Mouse (Mus musculus): ENCODE data around the gene Plin2. TPM values are rescaled to one million over a fixed set of nuclear protein-coding genes. Genes with fewer than 3 reads are reported as not detected.
"Not testable (repeated sequence)": the region's sequence is repeated elsewhere in the genome, so short reads cannot be mapped to it uniquely, and the experiment has no call there.

The Plin2 gene
- polyA plus RNA-seq, 1 experiment from 2014 or later: 83.8 TPM

GRCm38 (mm10) chr4:86681421-86681820 is 11.6 kb upstream of the Plin2 start:
- no peak for ATAC-seq (ENCODE audit: insufficient number of reproducible peaks, low FRiP score, low TSS enrichment, low read depth)
- Histone ChIP-seq H3K27me3 (ENCODE audit: control insufficient read depth, insufficient read depth, low read length) (no peaks in the 10 kb centered on the region), H3K9ac (ENCODE audit: low read length) (no peak overlapping the region), H3K36me3 (ENCODE audit: control insufficient read depth, insufficient read depth, low read length) (no peaks in the 10 kb centered on the region), H3K4me2 (ENCODE audit: low read depth, severe bottlenecking) (no peak overlapping the region), H3K9me3 (ENCODE audit: control insufficient read depth, low read length) (no peaks in the 10 kb centered on the region), H3K4me3 (ENCODE audit: low read depth, low read length) (no peak overlapping the region), H3K4me1 (ENCODE audit: control insufficient read depth, insufficient read depth, low read length) (no peaks in the 10 kb centered on the region), H3K27ac (replicated peaks; ENCODE audit: low read depth, low read length) (no peak overlapping the region)
- DNase-seq (ENCODE audit: low spot score): no peak
- WGBS: 46% methylated on average over 3 of the region's 3 CpGs

- Histone ChIP-seq H3K27ac (replicated peaks; ENCODE audit: low read depth, low read length) (no peak overlapping the region), H3K9me3 (ENCODE audit: control insufficient read depth, low read length) (no peaks in the 10 kb centered on the region), H3K4me3 (ENCODE audit: low read depth, low read length) (no peak overlapping the region), H3K9ac (ENCODE audit: low read length) (no peak overlapping the region), H3K4me2 (ENCODE audit: low read depth, severe bottlenecking) (no peak overlapping the region), H3K36me3 (ENCODE audit: control insufficient read depth, insufficient read depth, low read length) (no peaks in the 10 kb centered on the region), H3K27me3 (ENCODE audit: control insufficient read depth, insufficient read depth, low read length) (no peaks in the 10 kb centered on the region), H3K4me1 (ENCODE audit: control insufficient read depth, insufficient read depth, low read length) (no peaks in the 10 kb centered on the region)
- no peak for ATAC-seq (ENCODE audit: insufficient number of reproducible peaks, low FRiP score, low TSS enrichment, low read depth)
- DNase-seq (ENCODE audit: low spot score): no peak
- WGBS: 85% methylated on average over 2 of the region's 2 CpGs
Measured at GRCm38 (mm10) chr4:86679686-86680085, 9.8 kb upstream of the Plin2 start.

GRCm38 (mm10) chr4:86676756-86677155 is 6.9 kb upstream of the Plin2 start:
- ATAC-seq (ENCODE audit: insufficient number of reproducible peaks, low FRiP score, low TSS enrichment, low read depth): no peak
- H3K27ac ChIP-seq (replicated peaks; ENCODE audit: low read depth, low read length): no peak overlapping the region

GRCm38 (mm10) chr4:86674739-86675138 is 4.9 kb upstream of the Plin2 start:
- not testable (repeated sequence) for H3K9ac ChIP-seq (ENCODE audit: low read length); H3K4me2 ChIP-seq (ENCODE audit: low read depth, severe bottlenecking); ATAC-seq (ENCODE audit: insufficient number of reproducible peaks, low FRiP score, low TSS enrichment, low read depth); H3K36me3 ChIP-seq (ENCODE audit: control insufficient read depth, insufficient read depth, low read length); H3K9me3 ChIP-seq (ENCODE audit: control insufficient read depth, low read length); H3K27ac ChIP-seq (replicated peaks; ENCODE audit: low read depth, low read length); H3K27me3 ChIP-seq (ENCODE audit: control insufficient read depth, insufficient read depth, low read length); H3K4me3 ChIP-seq (ENCODE audit: low read depth, low read length); DNase-seq (ENCODE audit: low spot score); H3K4me1 ChIP-seq (ENCODE audit: control insufficient read depth, insufficient read depth, low read length)

More at GRCm38 (mm10) chr4:86676756-86677155, 6.9 kb upstream of the Plin2 start:
- no peak for DNase-seq (ENCODE audit: low spot score)
- H3K9me3 ChIP-seq (ENCODE audit: control insufficient read depth, low read length): no peaks in the 10 kb centered on the region
- no peak overlapping the region for H3K9ac ChIP-seq (ENCODE audit: low read length)
- H3K27me3 ChIP-seq (ENCODE audit: control insufficient read depth, insufficient read depth, low read length): no peaks in the 10 kb centered on the region
- no peak overlapping the region for H3K4me3 ChIP-seq (ENCODE audit: low read depth, low read length)
- no peaks in the 10 kb centered on the region for H3K36me3 ChIP-seq (ENCODE audit: control insufficient read depth, insufficient read depth, low read length)
- H3K4me2 ChIP-seq (ENCODE audit: low read depth, severe bottlenecking): no peak overlapping the region
- no peaks in the 10 kb centered on the region for H3K4me1 ChIP-seq (ENCODE audit: control insufficient read depth, insufficient read depth, low read length)

GRCm38 (mm10) chr4:86674150-86674549 is 4.3 kb upstream of the Plin2 start:
- H3K9ac ChIP-seq (ENCODE audit: low read length); ATAC-seq (ENCODE audit: insufficient number of reproducible peaks, low FRiP score, low TSS enrichment, low read depth); H3K4me3 ChIP-seq (ENCODE audit: low read depth, low read length); DNase-seq (ENCODE audit: low spot score); H3K27ac ChIP-seq (replicated peaks; ENCODE audit: low read depth, low read length); H3K27me3 ChIP-seq (ENCODE audit: control insufficient read depth, insufficient read depth, low read length); H3K36me3 ChIP-seq (ENCODE audit: control insufficient read depth, insufficient read depth, low read length); H3K4me2 ChIP-seq (ENCODE audit: low read depth, severe bottlenecking); H3K9me3 ChIP-seq (ENCODE audit: control insufficient read depth, low read length); H3K4me1 ChIP-seq (ENCODE audit: control insufficient read depth, insufficient read depth, low read length): not testable (repeated sequence)

- Histone ChIP-seq H3K27ac (replicated peaks; ENCODE audit: low read depth, low read length) (no peak overlapping the region), H3K9me3 (ENCODE audit: control insufficient read depth, low read length) (no peaks in the 10 kb centered on the region), H3K4me1 (ENCODE audit: control insufficient read depth, insufficient read depth, low read length) (no peaks in the 10 kb centered on the region), H3K9ac (ENCODE audit: low read length) (no peak overlapping the region; the same call in 1 of the 2 replicates), H3K36me3 (ENCODE audit: control insufficient read depth, insufficient read depth, low read length) (peaks cover 6% of the 10 kb centered on the region; the same call in 1 of the 2 replicates), H3K4me3 (ENCODE audit: low read depth, low read length) (no peak overlapping the region), H3K27me3 (ENCODE audit: control insufficient read depth, insufficient read depth, low read length) (no peaks in the 10 kb centered on the region), H3K4me2 (ENCODE audit: low read depth, severe bottlenecking) (no peak overlapping the region)
- no peak for ATAC-seq (ENCODE audit: insufficient number of reproducible peaks, low FRiP score, low TSS enrichment, low read depth)
- DNase-seq (ENCODE audit: low spot score): no peak
- 80% methylated on average over 7 of the region's 7 CpGs for WGBS
Measured at GRCm38 (mm10) chr4:86672450-86672849, 2.6 kb upstream of the Plin2 start.

- Histone ChIP-seq H3K4me3 (ENCODE audit: low read depth, low read length) (no peak overlapping the region), H3K36me3 (ENCODE audit: control insufficient read depth, insufficient read depth, low read length) (peaks cover 6% of the 10 kb centered on the region; the same call in 1 of the 2 replicates), H3K4me1 (ENCODE audit: control insufficient read depth, insufficient read depth, low read length) (no peaks in the 10 kb centered on the region), H3K27me3 (ENCODE audit: control insufficient read depth, insufficient read depth, low read length) (no peaks in the 10 kb centered on the region), H3K27ac (replicated peaks; ENCODE audit: low read depth, low read length) (no peak overlapping the region), H3K9me3 (ENCODE audit: control insufficient read depth, low read length) (no peaks in the 10 kb centered on the region), H3K9ac (ENCODE audit: low read length) (no peak overlapping the region), H3K4me2 (ENCODE audit: low read depth, severe bottlenecking) (no peak overlapping the region)
- ATAC-seq (ENCODE audit: insufficient number of reproducible peaks, low FRiP score, low TSS enrichment, low read depth): no peak
- no peak for DNase-seq (ENCODE audit: low spot score)
- 35% methylated on average over 3 of the region's 3 CpGs for WGBS
Measured at GRCm38 (mm10) chr4:86671803-86672202, 1.9 kb upstream of the Plin2 start.

- Histone ChIP-seq H3K27me3 (ENCODE audit: control insufficient read depth, insufficient read depth, low read length) (no peaks in the 10 kb centered on the region), H3K4me1 (ENCODE audit: control insufficient read depth, insufficient read depth, low read length) (no peaks in the 10 kb centered on the region), H3K27ac (replicated peaks; ENCODE audit: low read depth, low read length) (no peak overlapping the region), H3K4me2 (ENCODE audit: low read depth, severe bottlenecking) (no peak overlapping the region), H3K36me3 (ENCODE audit: control insufficient read depth, insufficient read depth, low read length) (peaks cover 6% of the 10 kb centered on the region; the same call in 1 of the 2 replicates), H3K9ac (ENCODE audit: low read length) (no peak overlapping the region), H3K9me3 (ENCODE audit: control insufficient read depth, low read length) (no peaks in the 10 kb centered on the region), H3K4me3 (ENCODE audit: low read depth, low read length) (no peak overlapping the region)
- DNase-seq (ENCODE audit: low spot score): no peak
- no peak for ATAC-seq (ENCODE audit: insufficient number of reproducible peaks, low FRiP score, low TSS enrichment, low read depth)
- WGBS: 68% methylated on average over 8 of the region's 8 CpGs
Measured at GRCm38 (mm10) chr4:86670582-86671306, 884 bp upstream of the Plin2 start.

GRCm38 (mm10) chr4:86669241-86669753 is 563 bp downstream of the Plin2 start:
- not testable (repeated sequence) for H3K4me1 ChIP-seq (ENCODE audit: control insufficient read depth, insufficient read depth, low read length); H3K36me3 ChIP-seq (ENCODE audit: control insufficient read depth, insufficient read depth, low read length); H3K9me3 ChIP-seq (ENCODE audit: control insufficient read depth, low read length); H3K27ac ChIP-seq (replicated peaks; ENCODE audit: low read depth, low read length); H3K27me3 ChIP-seq (ENCODE audit: control insufficient read depth, insufficient read depth, low read length)
- H3K9ac ChIP-seq (ENCODE audit: low read length): peak overlapping the region; percentile 78
- peak overlapping the region; percentile 65 for H3K4me3 ChIP-seq (ENCODE audit: low read depth, low read length)
- H3K4me2 ChIP-seq (ENCODE audit: low read depth, severe bottlenecking): peak overlapping the region; percentile 50
- DNase-seq (ENCODE audit: low spot score) (peak; percentile 34), ATAC-seq (ENCODE audit: insufficient number of reproducible peaks, low FRiP score, low TSS enrichment, low read depth) (peak; percentile 63; the same call in 1 of the 2 replicates)
- WGBS: 11% methylated on average over 6 of the region's 6 CpGs
